Comparison of ENCODE assay signal across 8 mouse cellular contexts in genomic region chr10:43452663-43452996, GRCm38 (mm10). TPM values are rescaled to one million over a fixed set of nuclear protein-coding genes. Genes with fewer than 3 reads are reported as not detected.
DNase-seq lines count a peak whose midpoint lies in the region; ATAC-seq and TF ChIP-seq lines count a peak whose summit lies in the region.

No protein-coding gene starts in this region.

- H3K4me1 ChIP-seq in kidney, postnatal 0 days (replicated peaks; ENCODE audit: insufficient read depth, low read length), result no peaks in the 10 kb centered on the region
- H3K4me1 ChIP-seq in forebrain, embryonic 11.5 days (replicated peaks; ENCODE audit: control insufficient read depth, insufficient read depth, low read length), result peaks cover 3% of the 10 kb centered on the region; the same call in 1 of the 2 replicates
- no peaks in the 10 kb centered on the region for H3K4me1 ChIP-seq in intestine, embryonic 16.5 days (ENCODE audit: control insufficient read depth, insufficient read depth, low read length)
- no peaks in the 10 kb centered on the region for H3K4me1 ChIP-seq in midbrain, postnatal 0 days (ENCODE audit: insufficient read depth, low read length)

- H3K9ac ChIP-seq in kidney, postnatal 0 days (ENCODE audit: low read depth, low read length), result no peak overlapping the region
- no peak overlapping the region; the same call in 1 of the 2 replicates for H3K9ac ChIP-seq in forebrain, embryonic 11.5 days (ENCODE audit: low read length)
- H3K9ac ChIP-seq in intestine, embryonic 16.5 days (ENCODE audit: low read depth, low read length), result peak overlapping the region; percentile 40; the same call in 1 of the 2 replicates
- no peak overlapping the region for H3K9ac ChIP-seq in midbrain, postnatal 0 days (replicated peaks; ENCODE audit: low read length, poor library complexity, severe bottlenecking)

- WGBS in kidney, postnatal 0 days, result 20% methylated on average over 5 of the region's 5 CpGs
- WGBS in forebrain, embryonic 11.5 days, result 19% methylated on average over 5 of the region's 5 CpGs
- 17% methylated on average over 5 of the region's 5 CpGs for WGBS in intestine, embryonic 16.5 days
- 19% methylated on average over 5 of the region's 5 CpGs for WGBS in midbrain, postnatal 0 days

- intact Hi-C loops in left cerebral cortex, postnatal 25 days (cut with DNase I), result loop anchor here (10.0 kb wide), 1 partner anchor 498 kb away; no protein-coding TSS in a partner anchor

- DNase-seq in kidney, postnatal 0 days (ENCODE audit: low spot score), result no peak
- DNase-seq in kidney, adult 11 months, result no peak
- DNase-seq in forebrain, embryonic 11.5 days (ENCODE audit: low spot score), result no peak
- DNase-seq in midbrain, postnatal 0 days (ENCODE audit: low spot score), result no peak
- no peak for DNase-seq in left cerebral cortex, postnatal 25 days (ENCODE audit: low spot score in 2 of 2)
- DNase-seq in retina, postnatal 1 day, result no peak
- DNase-seq in right cerebral cortex, postnatal 4 days, result no peak

- no peak overlapping the region for H3K27ac ChIP-seq in kidney, postnatal 0 days
- no peak overlapping the region for H3K27ac ChIP-seq in forebrain, embryonic 11.5 days (ENCODE audit: low read depth, low read length)
- H3K27ac ChIP-seq in intestine, embryonic 16.5 days (ENCODE audit: low read length), result no peak overlapping the region
- H3K27ac ChIP-seq in midbrain, postnatal 0 days (ENCODE audit: low read depth, low read length), result no peak overlapping the region

- H3K36me3 ChIP-seq in kidney, postnatal 0 days (ENCODE audit: insufficient read depth, low read length), result no peaks in the 10 kb centered on the region
- no peaks in the 10 kb centered on the region for H3K36me3 ChIP-seq in forebrain, embryonic 11.5 days (ENCODE audit: control insufficient read depth, insufficient read depth, low read length)
- no peaks in the 10 kb centered on the region for H3K36me3 ChIP-seq in intestine, embryonic 16.5 days (ENCODE audit: control insufficient read depth, insufficient read depth, low read length)
- H3K36me3 ChIP-seq in midbrain, postnatal 0 days (ENCODE audit: insufficient read depth, low read length), result no peaks in the 10 kb centered on the region

- no peak overlapping the region for H3K4me3 ChIP-seq in kidney, postnatal 0 days (replicated peaks; ENCODE audit: low read depth, low read length)
- no peak overlapping the region for H3K4me3 ChIP-seq in forebrain, embryonic 11.5 days (ENCODE audit: low read depth, low read length)
- H3K4me3 ChIP-seq in intestine, embryonic 16.5 days (ENCODE audit: low read length), result 0 out of 2 replicates have a peak overlapping the region, but pooled peaks have one; percentile 25
- H3K4me3 ChIP-seq in midbrain, postnatal 0 days (ENCODE audit: low read depth, low read length), result peak overlapping the region; percentile 20; the same call in 1 of the 2 replicates

- ATAC-seq in kidney, postnatal 0 days (replicated peaks; ENCODE audit: low FRiP score, low read depth), result no peak
- no peak for ATAC-seq in forebrain, embryonic 11.5 days (replicated peaks; ENCODE audit: low FRiP score)
- no peak for ATAC-seq in intestine, embryonic 16.5 days
- no peak for ATAC-seq in midbrain, postnatal 0 days (ENCODE audit: low FRiP score)

- TF ChIP-seq CTCF in kidney, postnatal 0 days (IDR thresholded peaks at IDR 0.05; ENCODE audit: low read depth), result no peak
- TF ChIP-seq CTCF in midbrain, postnatal 0 days (IDR thresholded peaks at IDR 0.05), result no peak

- H3K27me3 ChIP-seq in kidney, postnatal 0 days (ENCODE audit: insufficient read depth, low read length), result no peaks in the 10 kb centered on the region
- H3K27me3 ChIP-seq in forebrain, embryonic 11.5 days (ENCODE audit: control insufficient read depth, insufficient read depth, low read length), result no peaks in the 10 kb centered on the region
- no peaks in the 10 kb centered on the region for H3K27me3 ChIP-seq in intestine, embryonic 16.5 days (replicated peaks; ENCODE audit: control insufficient read depth, insufficient read depth, low read length)
- H3K27me3 ChIP-seq in midbrain, postnatal 0 days (ENCODE audit: insufficient read depth, low read length), result no peaks in the 10 kb centered on the region

- peak overlapping the region; percentile 30 for H3K4me2 ChIP-seq in kidney, postnatal 0 days (ENCODE audit: low read length)
- H3K4me2 ChIP-seq in forebrain, embryonic 11.5 days (ENCODE audit: low read depth, low read length, severe bottlenecking), result peak overlapping the region; percentile 34; the same call in 1 of the 2 replicates
- H3K4me2 ChIP-seq in intestine, embryonic 16.5 days (ENCODE audit: low read depth, low read length), result peak overlapping the region; percentile 36
- H3K4me2 ChIP-seq in midbrain, postnatal 0 days (ENCODE audit: low read depth, low read length, poor library complexity, severe bottlenecking), result peak overlapping the region; percentile 42

- no peaks in the 10 kb centered on the region for H3K9me3 ChIP-seq in kidney, postnatal 0 days (replicated peaks; ENCODE audit: low read length)
- H3K9me3 ChIP-seq in forebrain, embryonic 11.5 days (ENCODE audit: control insufficient read depth, low read length), result no peaks in the 10 kb centered on the region; the same call in 1 of the 2 replicates
- H3K9me3 ChIP-seq in intestine, embryonic 16.5 days (ENCODE audit: control insufficient read depth, low read length), result no peaks in the 10 kb centered on the region
- H3K9me3 ChIP-seq in midbrain, postnatal 0 days (ENCODE audit: low read length), result no peaks in the 10 kb centered on the region

RNA-seq across cellular contexts. Expression of gene Bend3, which starts 26.0 kb away (rescaled TPM):
- 2.8 TPM in 2 replicates for polyA plus RNA-seq in kidney, postnatal 0 days (2015; fragmentation: Nextera tagmentation; extraction: Ambion mirVana)
- 11.9 and 13.4 TPM in 2 replicates for polyA plus RNA-seq in forebrain, embryonic 11.5 days (2014; fragmentation: Nextera tagmentation; extraction: Ambion mirVana)
- 2.1 and 2.2 TPM in 2 replicates for polyA plus RNA-seq in intestine, embryonic 16.5 days (2015; fragmentation: Nextera tagmentation; extraction: Ambion mirVana)
- 10.1 and 10.8 TPM in 2 replicates for total RNA-seq in midbrain, postnatal 0 days (2014; rRNA removed)
- 2.0 and 3.0 TPM in 2 replicates for polyA plus RNA-seq in midbrain, postnatal 0 days (2015; fragmentation: Nextera tagmentation; extraction: Ambion mirVana)
- 1 to 10 TPM; 4.3 to 5.9 TPM for total RNA-seq in left cerebral cortex, postnatal 25 days (2021)

Comparison
In these comparisons a context has a peak if more than half of its experiments do, and no peak if none do; other contexts are left out.
1. H3K4me3 ChIP-seq: peak in intestine, embryonic 16.5 days (single experiment) and midbrain, postnatal 0 days (single experiment); none in kidney, postnatal 0 days (single experiment) and forebrain, embryonic 11.5 days (single experiment).
2. Peak in every context shown above with its lines, with median percentiles within 50 percentile points of each other: H3K4me2 ChIP-seq.